Mouse (Mus musculus) T-helper 1 cell (primary cell): Measurements from ENCODE around the gene Slk.

ENCODE experiments used
- in situ Hi-C: fragments of 300-600 bp; cut with MboI, MseI; formaldehyde crosslinking; loops from one replicate; pipeline ENCODE4 v1.15.1; 2025; ENCODE audit warnings: high pct_unique_total_duplicates

The Slk gene

GRCm38 (mm10) chr19:47651160-47651480 is 71.6 kb downstream of the Slk start:
- in situ Hi-C loops: no loop called here

GRCm38 (mm10) chr19:47652255-47652654 is 72.8 kb downstream of the Slk start:
- in situ Hi-C loops: no loop called here

GRCm38 (mm10) chr19:47653173-47653572 is 73.7 kb downstream of the Slk start:
- in situ Hi-C loops: no loop called here

DNA sequence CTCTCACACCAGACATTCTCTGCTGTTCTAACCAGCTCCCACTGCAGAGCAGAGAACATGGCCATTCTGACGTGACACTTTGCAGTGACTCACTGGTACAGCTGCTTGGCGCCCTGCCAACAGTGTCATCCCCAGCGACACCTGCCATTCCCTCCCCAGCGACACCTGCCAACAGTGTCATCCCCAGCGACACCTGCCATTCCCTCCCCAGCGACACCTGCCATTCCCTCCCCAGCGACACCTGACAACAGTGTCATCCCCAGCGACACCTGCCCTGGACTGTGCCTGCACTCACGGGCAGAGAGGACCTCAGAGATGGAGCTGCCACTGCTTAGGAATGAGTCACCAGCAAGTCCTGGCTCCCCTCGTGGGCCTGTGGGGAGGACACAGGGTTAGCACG is 75.4 kb downstream of the Slk start:
- in situ Hi-C loops: no loop called here

DNA sequence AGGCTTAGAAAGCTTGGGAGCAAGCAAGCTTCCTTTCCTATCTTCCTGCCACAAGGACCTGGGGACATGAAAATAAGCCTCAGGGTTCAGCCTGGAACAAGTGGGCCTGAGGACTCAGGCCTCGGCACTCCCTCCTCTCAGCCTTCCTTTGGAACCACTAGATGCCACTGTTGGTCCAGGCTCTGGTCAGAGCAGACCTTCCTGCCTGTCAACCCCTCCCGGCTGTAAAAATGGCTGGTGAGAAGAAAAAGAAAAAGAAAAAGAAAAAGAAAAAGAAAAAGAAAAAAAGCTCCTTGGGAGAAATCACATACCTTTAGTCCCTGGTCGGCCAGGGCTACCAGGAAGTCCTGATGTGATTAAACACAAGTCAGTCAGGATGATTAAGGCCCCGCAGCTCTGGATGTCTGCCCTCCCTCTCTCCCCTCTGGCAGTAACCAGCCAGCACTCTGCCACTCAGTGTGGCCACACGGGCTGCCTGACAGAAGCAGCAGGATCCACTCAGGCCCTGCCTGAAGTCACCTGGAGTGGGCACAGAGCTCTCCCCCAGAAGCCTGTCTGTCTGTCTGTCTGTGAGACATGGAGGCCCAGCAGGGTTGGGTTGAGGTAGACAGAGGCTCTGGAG is 79.5 kb downstream of the Slk start:
- in situ Hi-C loops: no loop called here

DNA sequence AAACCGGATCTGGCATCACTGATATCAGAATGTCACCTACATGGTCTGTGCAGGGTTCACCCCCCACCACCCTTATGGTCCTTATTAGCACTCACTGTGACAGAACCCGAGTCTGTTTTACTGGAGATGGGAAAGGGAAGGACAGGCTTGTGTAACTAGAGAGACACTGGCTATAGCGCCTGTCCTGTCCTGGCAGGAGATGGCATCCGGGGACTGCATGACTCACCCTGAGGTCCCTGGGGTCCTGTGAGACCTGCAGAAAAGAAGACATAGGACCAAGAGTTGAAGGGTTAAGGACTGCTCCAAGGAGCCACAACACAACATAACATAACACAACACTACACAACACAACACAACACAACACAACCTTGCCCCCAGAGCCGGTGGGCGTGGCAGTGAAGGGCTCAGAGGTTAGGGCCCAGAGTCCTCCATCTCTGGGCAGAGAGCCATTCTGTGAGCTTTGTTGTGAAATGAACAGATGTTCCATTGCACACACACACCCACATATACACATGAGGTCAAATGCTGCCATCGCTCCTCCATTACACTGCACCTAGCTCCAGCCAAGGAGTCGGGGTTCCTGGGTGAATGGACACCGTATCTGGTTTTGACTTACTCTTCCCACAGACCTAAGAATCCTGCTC is 80.4 kb downstream of the Slk start:
- in situ Hi-C loops: no loop called here

- in situ Hi-C loops: no loop called here
Observed at GRCm38 (mm10) chr19:47667601-47668000, 88.1 kb downstream of the Slk start.

GRCm38 (mm10) chr19:47668399-47668798 is 88.9 kb downstream of the Slk start:
- in situ Hi-C loops: no loop called here

DNA sequence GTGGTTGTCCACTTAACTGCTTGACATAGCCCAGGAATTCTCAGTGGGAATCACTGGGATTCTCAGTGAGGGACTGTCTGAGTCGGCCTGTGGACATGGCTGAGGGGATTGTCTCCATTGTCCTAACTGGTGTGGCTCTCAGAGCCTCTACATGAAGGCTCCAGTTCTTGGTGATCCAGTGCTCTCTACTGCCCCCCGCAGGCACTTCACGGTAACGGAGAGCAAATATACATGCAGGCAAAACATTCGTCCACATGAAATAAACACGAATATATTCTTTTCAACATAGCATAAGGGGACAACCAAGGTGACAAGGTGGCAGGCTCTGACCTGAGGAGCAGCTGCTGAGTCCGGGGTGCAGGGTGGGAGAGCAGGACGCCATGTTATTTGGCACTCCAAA is 94.9 kb downstream of the Slk start:
- in situ Hi-C loops: no loop called here

GRCm38 (mm10) chr19:47678675-47679074 is 99.2 kb downstream of the Slk start:
- in situ Hi-C loops: no loop called here

- in situ Hi-C loops: no loop called here
Observed at GRCm38 (mm10) chr19:47689592-47689991, 110.1 kb downstream of the Slk start.

DNA sequence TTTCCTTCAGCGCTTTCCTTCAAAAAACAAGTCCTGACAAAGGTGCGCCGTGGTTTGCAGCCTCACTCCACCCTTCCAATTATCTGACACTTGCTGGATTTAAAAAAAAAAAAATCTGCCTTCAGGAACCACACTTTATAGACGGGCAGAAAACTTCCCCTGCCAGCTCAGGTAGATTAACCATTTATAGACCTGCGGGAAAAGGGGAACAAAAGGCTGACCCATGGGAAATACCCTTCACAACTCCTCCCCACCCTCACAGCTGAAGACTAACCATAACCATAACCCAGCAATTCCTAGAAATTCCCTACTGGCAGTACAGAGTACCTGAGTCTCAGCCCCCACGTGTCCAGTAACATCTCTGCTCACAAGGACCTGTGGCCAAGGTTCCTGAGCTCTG is 112.5 kb downstream of the Slk start, which contains the start of gene Col17a1:
Col17a1 (minus strand) TSS at position 101 of the 400 bp plus-strand sequence.
- in situ Hi-C loops: no loop called here
